Mouse (Mus musculus) kidney, adult 2 months (tissue): ENCODE results near the gene Ptprm. TPM values are rescaled to one million over a fixed set of nuclear protein-coding genes. Genes with fewer than 3 reads are reported as not detected.
"Not testable (repeated sequence)": the region's sequence is repeated elsewhere in the genome, so short reads cannot be mapped to it uniquely, and the experiment has no call there.

Experiments used
- DNase-seq: peaks from one replicate; pipeline ENCODE4 v3.0.0; 2021
- H3K27ac ChIP-seq: fragments of 200-500 bp; 2 replicates; pipeline ENCODE4 v1.5.1; 2012; ENCODE audit warnings: low read depth, low read length, control low read depth, inconsistent platforms; ENCODE audit not compliant: insufficient read depth
- H3K27me3 ChIP-seq: fragments of 200-500 bp; replicated peaks from 2 replicates; pipeline ENCODE4 v1.6.1; 2012; ENCODE audit warnings: mild to moderate bottlenecking, moderate library complexity, low read length, inconsistent platforms; ENCODE audit not compliant: control insufficient read depth, insufficient read depth
- H3K36me3 ChIP-seq: fragments of 200-500 bp; 2 replicates; pipeline ENCODE4 v1.6.1; 2012; ENCODE audit warnings: mild to moderate bottlenecking, moderate library complexity, low read length, inconsistent platforms; ENCODE audit not compliant: control insufficient read depth, insufficient read depth
- H3K4me1 ChIP-seq: fragments of 200-500 bp; 2 replicates; pipeline ENCODE4 v1.6.1; 2011; ENCODE audit warnings: low read length; ENCODE audit not compliant: control insufficient read depth, insufficient read depth
- H3K4me3 ChIP-seq: fragments of 200-500 bp; 2 replicates; pipeline ENCODE4 v1.5.1; 2011; ENCODE audit warnings: mild to moderate bottlenecking, low read depth, low read length, control low read depth; ENCODE audit not compliant: insufficient read depth
- CTCF ChIP-seq: fragments of 200-500 bp; conservative IDR thresholded peaks from 2 replicates; pipeline ENCODE4 v1.5.1; 2011; ENCODE audit warnings: low read depth, mild to moderate bottlenecking, control low read depth, low read length, moderate library complexity, mixed read lengths; ENCODE audit not compliant: insufficient read depth, insufficient read length
- POLR2A ChIP-seq: fragments of 200-500 bp; IDR thresholded peaks from one replicate; pipeline ENCODE4 v1.6.1; 2011; ENCODE audit warnings: low read depth, low read length, control low read depth
- WGBS: fragments of 180-500 bp; shearing (Covaris S2); methylation state at CpG from one replicate; pipeline ENCODE4 v1.1.7; 2018; 5-methylcytosine and 5-hydroxymethylcytosine counted together
- polyA plus RNA-seq: library from polyadenylated mRNA; depleted of rRNA; stranded (reverse); fragments of >200 nt; gene quantifications from 2 replicates; pipeline ENCODE4 v1.2.3, GENCODE M21; 2012

Gene Ptprm
- polyA plus RNA-seq, 1 experiment, result 9.6 TPM

DNA sequence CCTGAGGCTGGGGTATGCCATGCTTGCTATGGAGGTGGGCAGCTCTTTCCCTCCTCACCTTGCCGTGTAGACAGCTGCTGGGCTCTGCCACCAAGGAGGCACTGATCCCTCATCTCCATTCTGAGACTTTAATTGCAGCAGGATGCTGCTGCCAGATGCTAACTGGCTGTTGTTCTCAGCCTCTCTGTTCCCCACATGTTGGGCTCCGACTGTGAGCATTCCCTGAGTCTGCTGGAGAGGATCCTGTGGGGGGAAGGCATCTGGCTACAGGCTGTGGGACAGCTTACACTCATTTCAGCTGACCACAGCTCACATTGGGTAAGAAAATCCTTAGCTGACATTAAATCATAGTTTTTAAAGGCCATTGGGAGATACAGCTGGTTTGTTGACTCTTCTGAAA, 492.7 kb downstream of the Ptprm start:
- no peak for DNase-seq
- WGBS, result 59% methylated on average over 2 of the region's 2 CpGs
- Histone ChIP-seq H3K4me1 (no peaks in the 10 kb centered on the region), H3K4me3 (no peak overlapping the region), H3K36me3 (no peaks in the 10 kb centered on the region), H3K27me3 (no peaks in the 10 kb centered on the region), H3K27ac (no peak overlapping the region)
- TF ChIP-seq POLR2A (no peak), CTCF (no peak)

DNA sequence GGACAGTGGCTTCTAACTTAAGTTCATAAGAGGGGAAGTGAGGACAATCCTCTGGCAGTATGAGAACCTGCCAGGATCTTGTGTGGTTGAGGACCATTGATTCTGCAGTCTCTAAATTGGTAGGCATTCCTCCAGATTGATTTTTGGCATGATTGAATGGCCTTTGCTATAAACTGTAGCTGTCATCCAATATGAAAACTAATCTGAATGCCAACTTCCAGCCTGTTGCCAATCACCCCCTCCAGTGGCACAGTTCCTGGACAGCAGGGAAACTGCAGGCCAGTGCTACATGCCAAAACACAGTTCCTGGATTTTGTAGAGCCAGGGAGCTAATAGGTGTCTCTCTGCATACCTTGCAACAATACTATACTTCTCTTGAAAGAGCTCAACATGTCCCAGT, 495.5 kb downstream of the Ptprm start:
- H3K4me1 ChIP-seq, result no peaks in the 10 kb centered on the region
- no peak for DNase-seq
- H3K27me3 ChIP-seq, result no peaks in the 10 kb centered on the region
- TF ChIP-seq CTCF, result no peak; the same call in 1 of the 2 replicates
- TF ChIP-seq POLR2A, result no peak
- no peak overlapping the region for H3K27ac ChIP-seq
- no peaks in the 10 kb centered on the region for H3K36me3 ChIP-seq
- H3K4me3 ChIP-seq, result no peak overlapping the region

DNA sequence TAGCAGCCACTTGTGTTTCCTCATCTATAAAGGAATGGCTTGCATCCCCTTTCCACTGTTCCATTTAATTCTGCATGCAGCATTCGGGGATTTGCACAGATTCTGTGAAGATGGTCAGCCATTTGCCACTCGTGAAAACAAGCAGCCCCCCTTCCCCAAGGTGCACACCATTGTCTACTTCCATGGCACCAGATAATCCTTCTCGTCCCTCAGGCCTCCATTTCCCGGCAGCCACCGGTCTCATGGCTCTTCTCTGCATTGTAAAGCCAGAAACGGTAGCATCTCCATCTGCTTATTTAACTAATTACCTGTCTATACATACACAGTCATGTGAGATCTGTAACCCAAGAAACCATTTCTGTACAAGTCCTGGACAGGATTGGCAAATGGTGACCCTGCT, 501.8 kb downstream of the Ptprm start:
- H3K27me3 ChIP-seq, result no peaks in the 10 kb centered on the region
- TF ChIP-seq CTCF (no peak), POLR2A (no peak)

DNA sequence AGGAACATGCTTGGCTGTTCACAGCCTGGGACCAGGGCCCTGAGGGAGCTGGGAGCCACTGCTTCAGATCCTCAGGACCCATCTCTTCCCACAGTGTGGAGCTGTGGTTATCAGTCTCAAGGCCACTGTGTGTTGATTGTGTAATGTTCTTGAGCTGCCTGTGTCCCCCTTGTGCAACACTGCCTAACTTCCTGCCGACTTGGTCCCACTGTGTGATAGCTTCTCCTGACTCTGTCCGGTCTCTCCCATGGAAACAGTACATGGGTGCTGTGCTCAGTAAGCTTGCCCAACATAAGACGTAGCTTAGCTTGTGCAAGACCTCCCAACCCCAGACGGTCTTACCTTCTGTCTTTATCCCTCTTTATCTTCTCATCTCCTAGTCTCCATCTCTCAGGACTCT, 507.2 kb downstream of the Ptprm start:
- H3K27me3 ChIP-seq, H3K27ac ChIP-seq, H3K4me3 ChIP-seq, H3K36me3 ChIP-seq, DNase-seq, H3K4me1 ChIP-seq: not testable (repeated sequence)
- WGBS, result 94% methylated on average over 4 of the region's 4 CpGs

More for the DNA sequence above, 501.8 kb downstream of the Ptprm start:
- Histone ChIP-seq H3K4me3 (no peak overlapping the region), H3K36me3 (no peaks in the 10 kb centered on the region), H3K4me1 (no peaks in the 10 kb centered on the region), H3K27ac (no peak overlapping the region)
- WGBS, result 95% methylated on average over 6 of the region's 6 CpGs
- no peak for DNase-seq

DNA sequence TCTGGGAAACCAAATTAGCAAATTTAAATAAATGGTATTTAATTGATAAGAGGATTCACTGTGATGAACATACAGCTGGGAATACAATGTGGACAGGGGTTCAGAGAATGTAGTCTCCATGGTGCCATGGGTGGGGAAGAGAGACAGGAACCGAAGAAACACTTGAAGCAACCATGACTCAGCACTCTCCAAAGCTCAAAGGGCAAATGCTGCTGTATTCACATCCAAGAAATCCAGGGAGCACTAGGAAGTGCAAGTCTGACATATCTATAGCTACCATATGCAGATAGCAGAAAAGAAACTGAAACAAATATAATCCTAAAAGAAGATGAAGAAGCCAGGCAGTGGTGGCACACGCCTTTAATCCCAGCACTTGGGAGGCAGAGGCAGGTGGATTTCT, 531.9 kb downstream of the Ptprm start:
- Histone ChIP-seq H3K4me1 (no peaks in the 10 kb centered on the region), H3K4me3 (no peak overlapping the region), H3K36me3 (no peaks in the 10 kb centered on the region), H3K27ac (no peak overlapping the region), H3K27me3 (no peaks in the 10 kb centered on the region)
- 76% methylated on average over 2 of the region's 2 CpGs for WGBS
- TF ChIP-seq CTCF (no peak), POLR2A (no peak)
- DNase-seq, result no peak

DNA sequence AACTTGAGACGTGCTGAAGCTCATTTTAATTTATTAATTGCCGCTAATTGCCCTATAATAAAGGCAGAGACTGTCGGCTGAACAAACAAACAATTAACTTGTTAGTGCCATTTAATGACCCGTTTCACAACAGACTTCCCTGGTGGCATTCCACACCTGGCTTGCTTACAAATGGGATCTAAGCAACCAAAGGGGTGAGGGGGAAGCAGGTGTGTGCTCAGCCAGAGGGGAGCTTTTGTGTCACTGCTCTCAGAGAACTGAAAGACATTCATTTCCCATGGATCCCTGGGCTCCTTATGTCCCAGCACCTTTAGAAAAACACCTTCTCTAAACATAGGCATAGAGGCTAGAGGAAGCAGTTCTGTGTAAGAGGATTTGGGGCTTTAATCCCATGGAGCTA, 536.9 kb downstream of the Ptprm start:
- 37% methylated on average over 4 of the region's 4 CpGs for WGBS
- Histone ChIP-seq H3K4me1 (no peaks in the 10 kb centered on the region), H3K27me3 (no peaks in the 10 kb centered on the region), H3K36me3 (no peaks in the 10 kb centered on the region), H3K4me3 (no peak overlapping the region), H3K27ac (no peak overlapping the region)
- DNase-seq, result no peak
- TF ChIP-seq CTCF (no peak), POLR2A (no peak)

DNA sequence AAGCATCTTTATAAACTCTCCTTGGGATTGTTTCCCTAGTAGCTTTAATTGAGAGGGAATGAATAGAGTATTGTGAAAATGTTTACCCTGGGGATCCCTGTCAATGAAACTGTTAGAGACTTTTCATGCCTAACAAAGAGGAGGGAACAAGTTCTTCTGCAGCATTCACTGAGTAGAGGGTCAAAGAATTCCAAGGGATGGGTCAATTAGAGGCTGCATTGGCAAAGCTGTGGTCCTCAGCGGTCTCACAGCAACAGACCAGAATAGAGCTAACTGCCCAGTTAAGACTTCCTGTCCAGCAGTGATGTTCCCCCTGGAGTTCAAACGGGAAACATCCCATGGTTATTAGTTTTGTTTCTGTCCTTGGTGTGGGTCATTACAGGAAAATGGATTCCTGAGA, 538.3 kb downstream of the Ptprm start:
- no peaks in the 10 kb centered on the region for H3K4me1 ChIP-seq
- no peak for DNase-seq
- no peak overlapping the region for H3K4me3 ChIP-seq
- WGBS, result 65% methylated on average over 2 of the region's 2 CpGs
- H3K27me3 ChIP-seq, result no peaks in the 10 kb centered on the region
- TF ChIP-seq CTCF (no peak), POLR2A (no peak)
- no peak overlapping the region for H3K27ac ChIP-seq
- H3K36me3 ChIP-seq, result no peaks in the 10 kb centered on the region

DNA sequence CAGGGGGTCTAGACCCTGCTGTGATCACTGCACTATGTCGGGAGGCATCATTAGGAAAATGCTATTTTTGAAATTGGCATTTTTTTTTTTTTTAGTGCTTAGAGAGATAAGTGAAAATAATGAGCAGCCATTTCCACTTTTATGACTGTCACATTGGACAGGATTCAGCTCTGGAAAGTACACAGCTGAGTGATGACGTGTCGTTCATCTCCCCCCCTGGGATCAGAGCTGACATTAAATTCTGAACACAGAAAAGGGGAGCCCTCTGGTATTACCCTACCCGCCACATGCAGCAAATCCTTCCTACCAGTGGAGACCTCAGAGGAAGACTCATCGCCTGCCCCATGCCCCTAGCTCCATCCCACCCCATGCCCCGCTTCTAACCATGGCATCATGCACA, 540.5 kb downstream of the Ptprm start:
- Histone ChIP-seq H3K4me1 (no peaks in the 10 kb centered on the region), H3K4me3 (no peak overlapping the region), H3K27me3 (no peaks in the 10 kb centered on the region), H3K36me3 (no peaks in the 10 kb centered on the region), H3K27ac (no peak overlapping the region)
- no peak for DNase-seq
- no peak for TF ChIP-seq CTCF
- TF ChIP-seq POLR2A, result no peak
- WGBS, result 88% methylated on average over 6 of the region's 6 CpGs
